Mouse (Mus musculus) E14TG2a.4 (cell line): ENCODE results near the gene Ankef1.

Experiments used
- CTCF ChIP-seq: conservative IDR thresholded peaks from 2 replicates; pipeline ENCODE4 v1.5.1; 2014; ENCODE audit warnings: low read length
- NANOG ChIP-seq: IDR thresholded peaks from 2 replicates; pipeline ENCODE4 v1.6.1; 2014; ENCODE audit warnings: borderline replicate concordance, low read length, mixed read lengths
- POU5F1 ChIP-seq: IDR thresholded peaks from 2 replicates; pipeline ENCODE4 v1.6.1; 2014; ENCODE audit warnings: low read length, borderline replicate concordance

- TF ChIP-seq CTCF, result no peak
- no peak for TF ChIP-seq POU5F1
- no peak for TF ChIP-seq NANOG
Observed at GRCm38 (mm10) chr2:136588811-136589210, 87.1 kb downstream of the Ankef1 start.
